Mouse (Mus musculus) thymus, adult 2 months (tissue): ENCODE measurements around the gene Cry2.

Experiments used
- CTCF ChIP-seq: fragments of 200-500 bp; IDR thresholded peaks from 2 replicates; pipeline ENCODE4 v1.5.1; 2012; ENCODE audit warnings: mild to moderate bottlenecking, control low read depth, low read length, moderate library complexity, borderline replicate concordance; ENCODE audit not compliant: control insufficient read depth, poor library complexity, insufficient read depth; ENCODE audit errors: extremely low read depth
- POLR2A ChIP-seq: fragments of 200-500 bp; IDR thresholded peaks from 2 replicates; pipeline ENCODE4 v1.6.1; 2012; ENCODE audit warnings: mild to moderate bottlenecking, low read length, control low read depth, moderate library complexity; ENCODE audit not compliant: control insufficient read depth, poor library complexity, insufficient read depth; ENCODE audit errors: extremely low read depth

DNA sequence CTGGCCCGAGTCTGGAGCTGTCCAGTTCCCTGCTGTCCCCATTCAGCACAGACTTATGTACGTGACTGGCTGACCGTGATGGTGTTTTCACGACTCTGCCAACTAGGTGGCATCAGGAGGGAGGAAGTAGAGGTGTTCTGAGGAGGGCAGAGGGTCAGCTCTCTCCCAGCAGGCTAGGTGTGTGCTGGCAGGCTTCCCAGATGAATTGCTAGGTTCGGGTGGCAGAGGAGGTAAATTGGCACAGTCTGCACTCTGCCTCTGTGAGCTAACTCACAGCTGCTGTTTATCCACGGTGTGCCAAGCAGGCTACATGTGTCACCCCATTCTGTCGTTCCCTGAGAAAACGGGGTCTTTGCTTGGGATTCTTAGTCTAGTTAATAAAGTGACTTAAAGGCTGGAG lies 12.8 kb upstream of the Cry2 start:
- TF ChIP-seq CTCF: no peak
- TF ChIP-seq POLR2A: no peak
